Mouse (Mus musculus) lung, adult 2 months (tissue): ENCODE measurements around the gene Pde4d.

Experiments
- CTCF ChIP-seq: fragments of 200-500 bp; IDR thresholded peaks from 2 replicates; pipeline ENCODE4 v1.5.1; 2011; ENCODE audit warnings: mild to moderate bottlenecking, low read length, control low read depth; ENCODE audit not compliant: insufficient read depth
- POLR2A ChIP-seq: fragments of 200-500 bp; IDR thresholded peaks from 2 replicates; pipeline ENCODE4 v1.6.1; 2011; ENCODE audit warnings: low read depth, mild to moderate bottlenecking, control low read depth, low read length, borderline replicate concordance; ENCODE audit errors: extremely low read depth

GRCm38 (mm10) chr13:109808039-109808438 lies 1358.3 kb downstream of the Pde4d start:
- TF ChIP-seq CTCF: no peak
- no peak for TF ChIP-seq POLR2A
